Mouse (Mus musculus): ENCODE data around the gene Asb6.

Asb6 gene

DNA sequence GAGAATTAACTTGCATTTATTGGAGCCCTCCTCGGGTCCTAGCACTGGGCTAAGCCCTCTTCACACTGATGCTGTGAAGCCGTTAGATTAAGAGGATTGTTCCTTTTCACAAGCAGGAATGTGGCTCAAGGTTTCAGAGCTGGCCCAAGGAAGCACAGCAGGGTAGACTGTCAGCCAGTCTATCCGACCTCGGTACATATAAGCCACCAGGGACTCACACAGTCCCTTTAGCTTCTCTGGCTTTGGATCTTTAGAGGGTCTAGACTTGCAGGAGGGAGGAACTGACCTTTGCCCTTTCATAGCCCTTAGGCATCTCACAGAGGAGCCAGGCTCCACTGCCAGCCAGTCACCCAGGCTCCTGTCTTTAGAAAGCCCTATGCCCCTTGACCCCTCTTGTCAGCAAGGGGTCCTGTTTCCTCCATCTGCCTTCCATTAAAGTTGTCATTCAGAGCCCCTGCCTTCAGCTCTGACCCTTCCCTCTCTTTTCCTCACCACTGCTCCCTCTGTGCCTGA lies at the start of gene Asb6:
Gene Asb6, minus strand, starts transcription at position 51 of the 513 bp plus-strand sequence.
- no peak for DNase-seq (ENCODE audit: low read depth, low spot score)

GRCm38 (mm10) chr2:30879481-30879880 lies 49.3 kb upstream of the Asb6 start:
- no peak for DNase-seq (ENCODE audit: low read depth, low spot score)

DNA sequence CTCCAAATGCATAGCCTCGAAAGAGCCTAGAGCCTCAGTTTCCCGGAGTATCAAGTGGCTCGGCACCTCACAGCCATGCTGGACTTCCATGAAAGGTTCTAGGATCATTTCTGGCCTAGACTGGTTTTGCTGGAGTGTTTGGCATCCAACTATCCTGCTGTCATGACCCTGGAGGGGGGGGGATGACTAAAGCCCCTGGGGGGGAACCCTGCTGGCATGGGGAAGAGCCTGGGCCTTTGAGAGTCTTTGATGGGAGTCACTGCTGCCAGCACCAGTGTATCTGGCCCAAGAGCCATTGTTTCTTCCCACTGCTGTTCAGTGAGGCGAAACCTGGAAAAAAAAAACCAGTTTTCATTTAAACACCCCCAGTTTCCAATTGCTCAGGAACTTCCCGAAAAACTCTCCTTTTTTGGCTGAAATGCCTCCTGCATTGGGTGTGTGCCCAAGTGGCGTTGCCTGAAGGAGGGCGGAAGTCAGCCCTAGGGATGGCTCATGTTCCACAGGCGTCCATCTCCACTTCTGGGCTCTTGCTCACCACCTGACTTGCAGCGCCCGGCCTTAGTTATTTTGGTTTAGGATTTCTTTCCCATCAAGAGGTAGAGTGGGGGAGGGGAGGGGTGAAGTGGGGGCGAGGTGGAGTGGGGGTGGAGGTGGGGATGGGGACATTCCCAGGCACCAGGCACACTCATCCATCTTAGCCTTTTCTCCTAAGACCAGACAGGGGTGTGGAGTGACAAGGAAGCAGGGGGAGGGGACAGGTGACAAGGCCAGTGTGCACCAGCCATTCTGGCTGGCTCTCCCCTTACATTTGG lies 45.7 kb upstream of the Asb6 start:
- DNase-seq (ENCODE audit: low read depth, low spot score): no peak

DNA sequence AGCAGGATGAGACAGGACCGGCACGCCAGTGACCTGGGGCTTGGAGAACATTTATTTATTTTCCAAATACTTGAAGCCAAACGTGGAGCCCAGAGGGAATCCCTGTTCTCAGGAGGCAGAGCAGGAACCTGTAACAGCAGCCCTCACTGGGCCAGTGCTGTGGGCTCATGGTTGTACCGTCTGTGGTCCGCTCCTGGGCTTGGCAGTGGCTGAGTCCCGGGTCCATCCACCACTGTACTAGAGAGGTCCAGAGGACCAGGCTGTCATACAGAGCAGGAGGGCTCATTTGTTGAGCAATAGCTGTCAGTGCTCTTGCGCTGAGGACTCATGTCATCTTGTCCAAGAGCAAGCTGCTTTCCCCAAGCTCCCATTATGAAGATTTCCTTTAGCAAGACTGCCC lies 45.0 kb upstream of the Asb6 start:
- DNase-seq (ENCODE audit: low read depth, low spot score): no peak

- no peak for DNase-seq (ENCODE audit: low read depth, low spot score)
Measured at GRCm38 (mm10) chr2:30874445-30874844, 44.3 kb upstream of the Asb6 start.

GRCm38 (mm10) chr2:30872669-30873068 lies 42.5 kb upstream of the Asb6 start:
- DNase-seq (ENCODE audit: low read depth, low spot score): no peak

- no peak for DNase-seq (ENCODE audit: low read depth, low spot score)
Measured at GRCm38 (mm10) chr2:30870863-30871262, 40.7 kb upstream of the Asb6 start.

GRCm38 (mm10) chr2:30865426-30865825 lies 35.3 kb upstream of the Asb6 start:
- DNase-seq (ENCODE audit: low read depth, low spot score): no peak

GRCm38 (mm10) chr2:30864968-30865381 lies 34.8 kb upstream of the Asb6 start:
- DNase-seq (ENCODE audit: low read depth, low spot score): no peak

- DNase-seq (ENCODE audit: low read depth, low spot score): no peak
Measured at GRCm38 (mm10) chr2:30863574-30863973, 33.4 kb upstream of the Asb6 start.

GRCm38 (mm10) chr2:30862081-30862480 lies 31.9 kb upstream of the Asb6 start:
- DNase-seq (ENCODE audit: low read depth, low spot score): no peak

- no peak for DNase-seq (ENCODE audit: low read depth, low spot score)
Measured at GRCm38 (mm10) chr2:30859782-30860181, 29.6 kb upstream of the Asb6 start.

GRCm38 (mm10) chr2:30857076-30857475 lies 26.9 kb upstream of the Asb6 start:
- DNase-seq (ENCODE audit: low read depth, low spot score): no peak

DNA sequence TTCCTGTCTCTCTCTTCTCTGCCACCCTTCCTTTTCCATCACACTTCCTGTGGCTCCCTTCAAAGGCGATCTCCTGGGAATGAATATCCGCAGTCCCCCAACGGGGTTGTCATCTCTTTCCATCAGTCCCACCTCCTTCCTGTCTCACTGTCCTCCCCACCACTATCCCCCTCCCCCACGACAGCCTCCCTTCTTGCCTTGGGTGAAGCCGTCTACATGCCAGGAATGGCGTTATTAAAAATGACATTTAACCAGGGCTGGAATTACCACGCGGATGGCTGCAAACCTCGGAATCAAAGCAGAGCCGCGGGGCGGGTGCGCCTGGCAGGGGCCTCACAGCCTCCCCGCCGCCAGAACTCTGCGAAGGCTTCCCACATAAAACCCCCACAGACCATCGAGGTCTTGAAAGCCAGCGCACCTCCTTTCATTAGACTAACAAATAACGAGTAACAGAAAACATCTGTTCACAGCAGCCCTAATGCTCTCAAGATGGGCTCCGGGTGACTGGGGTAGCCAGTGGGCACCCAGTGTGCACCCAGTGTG lies 22.7 kb upstream of the Asb6 start:
- no peak for DNase-seq (ENCODE audit: low read depth, low spot score)

DNA sequence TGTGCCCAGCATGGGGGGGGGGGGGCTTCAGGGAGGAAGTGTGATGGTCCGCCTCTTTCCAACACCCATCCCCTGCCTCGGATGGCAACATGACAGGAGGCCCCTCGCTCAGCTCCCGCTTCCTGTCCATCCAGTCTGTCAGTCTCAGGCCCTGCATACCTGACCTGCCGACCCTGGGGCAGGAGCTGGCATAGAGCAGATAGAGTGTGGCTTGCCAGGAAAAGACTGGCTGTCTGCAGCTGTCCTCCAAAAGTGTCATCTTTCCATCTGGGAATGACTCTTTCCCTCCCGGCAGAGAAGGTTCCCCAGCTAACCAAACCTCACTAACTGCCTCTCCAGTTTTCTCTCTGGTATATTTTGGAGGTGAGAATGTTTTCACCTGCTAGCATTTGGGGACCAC lies 20.4 kb upstream of the Asb6 start:
- DNase-seq (ENCODE audit: low read depth, low spot score): no peak

DNA sequence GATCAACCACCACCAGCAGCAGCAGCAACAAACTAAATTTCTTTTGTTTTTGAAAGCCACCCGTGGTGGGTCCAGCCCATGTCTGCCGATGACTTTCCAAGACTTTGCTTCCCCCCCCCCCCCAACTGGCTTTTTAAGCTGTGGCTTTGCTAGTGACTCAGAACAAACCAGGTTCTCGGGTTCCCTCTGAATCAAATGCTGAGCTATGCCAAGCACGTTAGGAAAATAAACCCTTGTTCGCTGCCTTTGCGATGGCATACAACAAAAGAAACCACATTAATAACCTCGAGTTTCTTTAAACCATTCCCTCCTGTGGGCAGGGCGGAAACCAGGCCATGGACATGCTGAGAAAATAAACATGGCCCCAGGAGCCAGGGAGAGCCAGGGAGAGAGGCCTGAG lies 18.1 kb upstream of the Asb6 start:
- DNase-seq (ENCODE audit: low read depth, low spot score): no peak

DNA sequence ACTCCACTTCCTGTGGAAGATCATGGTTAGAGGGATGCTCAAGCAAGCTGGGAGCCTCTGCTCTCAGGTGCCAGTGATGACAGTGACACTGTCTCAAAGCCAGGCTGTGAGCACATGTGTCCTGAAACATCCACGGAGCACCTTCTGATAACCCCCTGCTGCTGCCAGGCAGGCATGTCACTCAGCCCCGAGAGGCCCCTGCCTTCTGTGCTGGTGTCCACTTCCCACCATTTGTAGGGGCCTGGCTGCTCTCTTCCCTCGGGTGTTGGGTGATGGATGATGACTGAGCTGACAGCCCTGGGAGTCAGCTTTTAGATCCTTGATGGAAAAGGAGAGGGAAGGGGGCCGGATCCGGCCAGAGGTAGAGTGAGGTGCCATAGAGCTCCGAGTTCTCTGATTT lies 16.6 kb upstream of the Asb6 start:
- no peak for DNase-seq (ENCODE audit: low read depth, low spot score)

DNA sequence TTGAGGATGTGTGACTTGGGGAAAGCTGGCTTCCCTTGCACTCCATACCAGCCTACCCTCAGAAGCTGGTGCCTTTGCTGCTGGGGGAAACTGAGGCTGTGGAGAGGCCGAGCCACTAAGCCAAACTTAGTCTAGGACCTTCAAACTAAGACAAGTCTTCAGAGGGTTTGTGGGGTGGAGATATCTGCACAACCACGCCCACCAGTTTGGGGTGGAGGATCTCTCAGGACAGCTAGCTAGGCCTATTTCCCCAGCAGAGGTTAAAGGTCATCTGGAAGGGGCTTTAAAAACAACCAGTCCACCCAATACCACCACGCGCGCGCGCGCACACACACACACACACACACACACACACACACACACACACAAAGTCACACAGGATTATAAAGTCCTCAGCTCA lies 16.1 kb upstream of the Asb6 start:
- DNase-seq (ENCODE audit: low read depth, low spot score): no peak

DNA sequence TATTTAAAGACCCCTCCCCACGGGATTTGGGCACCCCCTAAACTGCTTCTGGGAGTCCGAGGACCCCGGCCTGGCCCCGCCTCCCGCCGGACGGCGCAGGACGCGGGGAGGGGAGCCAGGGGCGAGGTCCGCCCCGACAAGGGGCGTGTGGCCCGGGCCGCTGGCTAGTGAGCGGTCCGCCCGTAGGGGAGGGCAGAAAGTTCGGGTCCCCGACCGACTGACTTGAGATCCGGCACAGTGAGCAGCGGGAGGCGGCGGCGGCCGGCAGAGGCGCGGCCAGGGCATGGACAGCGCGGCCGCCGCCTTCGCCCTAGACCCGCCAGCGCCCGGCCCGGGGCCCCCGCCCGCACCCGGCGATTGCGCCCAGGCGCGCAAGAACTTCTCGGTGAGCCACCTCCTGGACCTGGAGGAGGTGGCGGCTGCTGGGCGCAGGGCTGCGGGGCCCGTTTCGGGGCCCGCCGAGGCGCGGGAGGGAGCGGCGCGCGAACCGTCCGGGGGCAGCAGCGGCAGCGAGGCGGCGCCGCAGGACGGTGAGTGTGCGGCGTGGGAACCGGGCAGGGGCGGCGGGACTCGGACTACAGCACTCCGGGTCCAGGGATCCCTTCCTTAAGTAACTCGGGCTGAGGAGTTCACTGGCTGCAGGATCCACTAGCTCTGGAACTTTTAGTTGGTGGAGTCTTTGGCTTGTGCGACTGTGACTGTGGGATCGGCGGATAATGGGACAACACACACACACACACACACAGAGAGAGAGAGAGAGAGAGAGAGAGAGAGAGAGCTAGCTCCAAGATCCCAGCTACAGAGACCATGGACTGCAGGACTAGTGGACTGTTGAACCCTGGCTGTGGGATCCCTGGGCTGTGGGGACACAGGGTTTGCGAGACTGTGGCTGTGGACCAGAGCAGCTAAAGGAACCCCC lies 15.3 kb upstream of the Asb6 start:
- DNase-seq (ENCODE audit: low read depth, low spot score): no peak

DNA sequence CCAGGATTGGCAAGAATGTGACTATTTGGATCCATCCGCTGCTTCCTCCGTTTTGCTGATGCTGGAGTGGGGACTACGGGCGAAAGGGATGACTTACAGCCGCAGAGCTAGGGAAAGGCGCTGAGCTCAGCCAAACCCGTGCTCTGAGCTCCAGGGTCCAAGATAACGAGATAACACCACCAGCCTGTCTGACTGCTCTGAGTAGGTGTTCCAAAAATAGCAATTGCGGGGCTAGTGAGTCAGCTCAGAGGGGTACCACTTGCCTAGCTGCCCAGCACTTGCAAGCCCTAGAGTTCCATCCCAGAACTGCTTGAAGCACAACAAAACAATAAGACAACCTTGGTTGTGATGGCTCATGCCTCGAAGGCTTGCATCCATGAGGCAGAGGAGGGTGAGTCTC lies 12.5 kb upstream of the Asb6 start:
- no peak for DNase-seq (ENCODE audit: low read depth, low spot score)

- no peak for DNase-seq (ENCODE audit: low read depth, low spot score)
Measured at GRCm38 (mm10) chr2:30836238-30836990, 6.3 kb upstream of the Asb6 start.
